Mouse (Mus musculus): ENCODE results near the gene Krtap17-1. TPM values are rescaled to one million over a fixed set of nuclear protein-coding genes. Genes with fewer than 3 reads are reported as not detected.
A peak's percentile ranks its signal among the peaks of the same experiment; 100 is the strongest.

Gene Krtap17-1
- polyA plus RNA-seq, 1 experiment from 2014 or later, result 1.7 TPM

GRCm38 (mm10) chr11:100006624-100007023 is 12.8 kb upstream of the Krtap17-1 start:
- Histone ChIP-seq H3K27ac (ENCODE audit: low read depth, low read length) (no peak overlapping the region), H3K36me3 (ENCODE audit: control insufficient read depth, insufficient read depth, low read length) (no peaks in the 10 kb centered on the region), H3K9me3 (ENCODE audit: control insufficient read depth, low read length) (0 out of 2 replicates have a peak, but pooled peaks cover 3% of the 10 kb centered on the region), H3K4me1 (ENCODE audit: control insufficient read depth, insufficient read depth, low read depth, low read length) (no peaks in the 10 kb centered on the region), H3K4me2 (ENCODE audit: low read length) (no peak overlapping the region), H3K27me3 (replicated peaks; ENCODE audit: control insufficient read depth, insufficient read depth, low read length) (no peaks in the 10 kb centered on the region), H3K4me3 (ENCODE audit: low read length) (no peak overlapping the region), H3K9ac (ENCODE audit: low read depth, low read length) (no peak overlapping the region)
- WGBS, result 54% methylated on average over 3 of the region's 3 CpGs
- no peak for ATAC-seq

- no peak for ATAC-seq
- WGBS, result 91% methylated on average over 8 of the region's 8 CpGs
- 0 out of 2 replicates have a peak, but pooled peaks cover 3% of the 10 kb centered on the region for H3K9me3 ChIP-seq (ENCODE audit: control insufficient read depth, low read length)
- no peaks in the 10 kb centered on the region for H3K27me3 ChIP-seq (replicated peaks; ENCODE audit: control insufficient read depth, insufficient read depth, low read length)
- H3K36me3 ChIP-seq (ENCODE audit: control insufficient read depth, insufficient read depth, low read length), result no peaks in the 10 kb centered on the region
- no peaks in the 10 kb centered on the region for H3K4me1 ChIP-seq (ENCODE audit: control insufficient read depth, insufficient read depth, low read depth, low read length)
- H3K4me3 ChIP-seq (ENCODE audit: low read length), result no peak overlapping the region
- no peak overlapping the region for H3K27ac ChIP-seq (ENCODE audit: low read depth, low read length)
- no peak overlapping the region for H3K4me2 ChIP-seq (ENCODE audit: low read length)
- H3K9ac ChIP-seq (ENCODE audit: low read depth, low read length), result no peak overlapping the region
Observed at GRCm38 (mm10) chr11:100005905-100006304, 12.1 kb upstream of the Krtap17-1 start.

DNA sequence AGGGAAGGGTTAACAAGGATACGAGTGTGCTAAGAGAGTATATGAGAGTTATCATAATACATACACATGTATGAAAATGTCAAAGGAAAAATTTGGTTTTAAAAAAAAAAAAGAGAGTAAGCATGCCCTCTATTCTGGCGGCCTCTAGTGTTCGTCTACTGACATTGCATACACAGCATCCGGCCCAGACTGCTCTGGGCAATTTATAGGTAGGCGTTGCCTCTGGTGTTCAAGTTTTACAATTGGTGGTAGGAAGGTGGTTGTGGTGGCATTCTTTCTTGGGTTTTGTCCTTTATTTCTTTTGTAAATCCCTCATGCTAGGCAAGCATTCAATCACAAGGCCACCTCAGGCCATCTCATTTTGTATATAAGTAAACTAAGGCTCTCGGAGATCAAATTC is 11.1 kb upstream of the Krtap17-1 start:
- Histone ChIP-seq H3K4me3 (ENCODE audit: low read length) (no peak overlapping the region), H3K9ac (ENCODE audit: low read depth, low read length) (no peak overlapping the region), H3K27me3 (replicated peaks; ENCODE audit: control insufficient read depth, insufficient read depth, low read length) (no peaks in the 10 kb centered on the region), H3K4me1 (ENCODE audit: control insufficient read depth, insufficient read depth, low read depth, low read length) (no peaks in the 10 kb centered on the region), H3K4me2 (ENCODE audit: low read length) (no peak overlapping the region), H3K9me3 (ENCODE audit: control insufficient read depth, low read length) (0 out of 2 replicates have a peak, but pooled peaks cover 3% of the 10 kb centered on the region), H3K27ac (ENCODE audit: low read depth, low read length) (no peak overlapping the region), H3K36me3 (ENCODE audit: control insufficient read depth, insufficient read depth, low read length) (no peaks in the 10 kb centered on the region)
- no peak for ATAC-seq
- WGBS, result 25% methylated on average over 6 of the region's 6 CpGs

GRCm38 (mm10) chr11:99999091-99999490 is 5.3 kb upstream of the Krtap17-1 start:
- Histone ChIP-seq H3K4me2 (ENCODE audit: low read length) (no peak overlapping the region), H3K27me3 (replicated peaks; ENCODE audit: control insufficient read depth, insufficient read depth, low read length) (no peaks in the 10 kb centered on the region), H3K4me1 (ENCODE audit: control insufficient read depth, insufficient read depth, low read depth, low read length) (no peaks in the 10 kb centered on the region), H3K9me3 (ENCODE audit: control insufficient read depth, low read length) (0 out of 2 replicates have a peak, but pooled peaks cover 3% of the 10 kb centered on the region), H3K27ac (ENCODE audit: low read depth, low read length) (no peak overlapping the region), H3K36me3 (ENCODE audit: control insufficient read depth, insufficient read depth, low read length) (no peaks in the 10 kb centered on the region), H3K9ac (ENCODE audit: low read depth, low read length) (no peak overlapping the region), H3K4me3 (ENCODE audit: low read length) (no peak overlapping the region)
- WGBS, result 95% methylated on average over 7 of the region's 7 CpGs
- no peak for ATAC-seq

- H3K4me3 ChIP-seq (ENCODE audit: low read length), result no peak overlapping the region
- no peak overlapping the region; the same call in 1 of the 2 replicates for H3K9ac ChIP-seq (ENCODE audit: low read depth, low read length)
- no peaks in the 10 kb centered on the region for H3K27me3 ChIP-seq (replicated peaks; ENCODE audit: control insufficient read depth, insufficient read depth, low read length)
- H3K4me1 ChIP-seq (ENCODE audit: control insufficient read depth, insufficient read depth, low read depth, low read length), result no peaks in the 10 kb centered on the region
- WGBS, result 66% methylated on average over 4 of the region's 4 CpGs
- H3K9me3 ChIP-seq (ENCODE audit: control insufficient read depth, low read length), result no peaks in the 10 kb centered on the region
- H3K4me2 ChIP-seq (ENCODE audit: low read length), result no peak overlapping the region; the same call in 1 of the 2 replicates
- no peak for ATAC-seq
- no peaks in the 10 kb centered on the region for H3K36me3 ChIP-seq (ENCODE audit: control insufficient read depth, insufficient read depth, low read length)
- no peak overlapping the region for H3K27ac ChIP-seq (ENCODE audit: low read depth, low read length)
Observed at GRCm38 (mm10) chr11:99994384-99994661, 529 bp upstream of the Krtap17-1 start.

DNA sequence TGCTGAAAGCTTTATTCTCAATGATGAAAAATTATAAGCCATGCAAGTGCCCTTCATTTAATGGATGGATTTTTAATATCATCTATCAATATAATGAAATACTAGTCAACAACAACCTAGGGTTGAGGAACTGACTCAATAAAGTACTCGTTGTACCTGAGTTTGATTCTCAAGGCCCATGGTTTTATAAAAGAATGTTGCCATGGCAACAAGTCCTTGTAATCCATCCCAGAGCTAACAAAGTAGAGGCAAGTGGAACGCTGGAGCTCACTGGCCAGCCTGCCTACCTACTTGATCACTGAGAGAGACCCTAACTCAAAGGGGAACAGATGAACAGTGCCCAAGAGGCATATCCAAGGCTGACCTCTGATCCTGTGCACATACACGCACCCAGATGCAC is 3.2 kb downstream of the Krtap17-1 start:
- Histone ChIP-seq H3K9me3 (ENCODE audit: control insufficient read depth, low read length) (no peaks in the 10 kb centered on the region), H3K4me3 (ENCODE audit: low read length) (no peak overlapping the region), H3K9ac (ENCODE audit: low read depth, low read length) (no peak overlapping the region), H3K27me3 (replicated peaks; ENCODE audit: control insufficient read depth, insufficient read depth, low read length) (no peaks in the 10 kb centered on the region), H3K4me2 (ENCODE audit: low read length) (no peak overlapping the region), H3K36me3 (ENCODE audit: control insufficient read depth, insufficient read depth, low read length) (no peaks in the 10 kb centered on the region), H3K4me1 (ENCODE audit: control insufficient read depth, insufficient read depth, low read depth, low read length) (peaks cover 4% of the 10 kb centered on the region; the same call in 1 of the 2 replicates), H3K27ac (ENCODE audit: low read depth, low read length) (no peak overlapping the region)
- WGBS, result 68% methylated on average over 3 of the region's 3 CpGs
- no peak for ATAC-seq

DNA sequence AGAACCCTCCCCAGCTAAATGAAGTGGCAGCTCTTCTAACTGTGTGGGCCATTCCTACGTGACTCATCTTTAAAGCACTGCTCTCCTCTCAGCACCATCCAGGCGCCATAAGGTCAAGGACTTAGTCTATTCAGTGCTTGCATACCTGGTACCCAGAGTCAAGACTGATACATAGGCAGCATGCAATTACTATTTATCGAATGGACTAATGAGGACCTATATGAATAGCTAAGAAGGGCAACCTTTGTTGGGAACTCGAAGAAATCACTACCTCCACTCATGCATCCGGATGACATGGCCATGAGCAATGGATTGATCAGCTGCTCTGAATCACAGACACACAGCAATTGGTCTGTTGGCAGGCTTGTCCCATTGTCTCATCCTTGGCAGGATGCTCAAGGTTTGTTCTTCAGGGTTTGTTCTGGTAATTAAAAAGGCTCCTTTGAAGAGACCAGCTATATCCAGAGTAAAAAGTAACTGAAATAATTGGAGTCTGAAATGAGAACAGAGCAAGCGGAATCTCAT is 3.9 kb downstream of the Krtap17-1 start:
- 85% methylated on average over 6 of the region's 6 CpGs for WGBS
- ATAC-seq, result no peak

DNA sequence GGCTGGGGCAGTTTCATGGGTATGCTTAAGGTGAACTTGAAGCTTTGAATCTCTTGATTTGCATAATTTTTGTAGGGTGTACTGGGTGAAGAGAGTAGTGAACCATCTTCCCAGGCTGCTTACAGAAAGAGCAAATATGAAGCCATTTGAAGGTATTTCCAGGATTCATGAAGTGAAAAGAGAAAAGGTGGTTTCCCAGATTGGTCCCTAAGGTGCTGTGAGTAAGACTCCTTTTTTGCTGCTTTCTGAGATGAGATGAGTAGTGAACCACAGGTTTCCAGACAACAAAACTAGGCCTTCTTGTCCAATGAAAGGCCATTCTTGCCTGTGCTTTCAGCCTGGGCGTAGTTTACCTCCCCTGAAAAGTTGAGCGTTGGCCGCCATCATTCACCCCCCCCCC is 5.3 kb downstream of the Krtap17-1 start:
- Histone ChIP-seq H3K4me2 (ENCODE audit: low read length) (no peak overlapping the region), H3K27ac (ENCODE audit: low read depth, low read length) (no peak overlapping the region), H3K4me1 (ENCODE audit: control insufficient read depth, insufficient read depth, low read depth, low read length) (peaks cover 6% of the 10 kb centered on the region; the same call in 1 of the 2 replicates), H3K36me3 (ENCODE audit: control insufficient read depth, insufficient read depth, low read length) (no peaks in the 10 kb centered on the region), H3K9me3 (ENCODE audit: control insufficient read depth, low read length) (no peaks in the 10 kb centered on the region), H3K9ac (ENCODE audit: low read depth, low read length) (no peak overlapping the region), H3K27me3 (replicated peaks; ENCODE audit: control insufficient read depth, insufficient read depth, low read length) (no peaks in the 10 kb centered on the region), H3K4me3 (ENCODE audit: low read length) (no peak overlapping the region)
- WGBS, result 95% methylated on average over 3 of the region's 3 CpGs
- ATAC-seq, result no peak

More for the DNA sequence above, 3.9 kb downstream of the Krtap17-1 start:
- no peaks in the 10 kb centered on the region for H3K9me3 ChIP-seq (ENCODE audit: control insufficient read depth, low read length)
- H3K4me3 ChIP-seq (ENCODE audit: low read length), result no peak overlapping the region
- H3K36me3 ChIP-seq (ENCODE audit: control insufficient read depth, insufficient read depth, low read length), result no peaks in the 10 kb centered on the region
- no peaks in the 10 kb centered on the region for H3K27me3 ChIP-seq (replicated peaks; ENCODE audit: control insufficient read depth, insufficient read depth, low read length)
- peaks cover 4% of the 10 kb centered on the region; the same call in 1 of the 2 replicates for H3K4me1 ChIP-seq (ENCODE audit: control insufficient read depth, insufficient read depth, low read depth, low read length)
- no peak overlapping the region for H3K4me2 ChIP-seq (ENCODE audit: low read length)
- no peak overlapping the region for H3K27ac ChIP-seq (ENCODE audit: low read depth, low read length)
- no peak overlapping the region for H3K9ac ChIP-seq (ENCODE audit: low read depth, low read length)

DNA sequence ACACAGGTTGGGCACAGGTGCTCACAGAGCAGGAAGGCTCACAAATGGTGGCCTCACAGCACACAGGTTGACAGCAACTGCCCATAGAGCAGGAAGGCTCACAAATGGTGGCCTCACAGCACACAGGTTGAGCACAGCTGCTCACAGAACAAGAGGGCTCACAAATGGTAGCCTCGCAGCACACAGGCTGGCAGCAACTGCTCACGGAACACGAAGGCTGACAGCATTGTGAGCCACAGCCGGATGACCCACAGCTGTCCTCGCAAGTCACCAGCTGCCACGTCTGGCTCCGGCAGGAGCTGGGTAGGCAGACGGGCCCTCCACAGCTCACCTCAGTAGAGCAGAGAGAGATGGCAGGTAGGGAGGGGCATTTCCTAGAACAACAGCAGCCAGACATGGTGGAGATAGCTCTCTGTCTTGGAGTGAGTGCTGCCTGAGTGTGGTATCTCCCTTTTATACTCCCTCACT is 7.6 kb downstream of the Krtap17-1 start, which contains the start of gene Krtap16-1:
Gene Krtap16-1, minus strand, starts transcription at position 418 of the 468 bp plus-strand sequence.
- H3K4me2 ChIP-seq (ENCODE audit: low read length), result 0 out of 2 replicates have a peak within 1 kb of the TSS, but pooled peaks have one; percentile 5
- 80% methylated on average over 8 of the region's 8 CpGs for WGBS
- H3K9me3 ChIP-seq (ENCODE audit: control insufficient read depth, low read length), result no peaks in the 10 kb centered on the region
- no peak for ATAC-seq
- peak within 1 kb of the TSS; percentile 13; the same call in 1 of the 2 replicates for H3K9ac ChIP-seq (ENCODE audit: low read depth, low read length)
- 0 out of 2 replicates have a peak, but pooled peaks cover 2% of the 10 kb centered on the region for H3K27me3 ChIP-seq (replicated peaks; ENCODE audit: control insufficient read depth, insufficient read depth, low read length)
- H3K4me3 ChIP-seq (ENCODE audit: low read length), result no peak within 1 kb of the TSS
- peaks cover 6% of the 10 kb centered on the region; the same call in 1 of the 2 replicates for H3K4me1 ChIP-seq (ENCODE audit: control insufficient read depth, insufficient read depth, low read depth, low read length)
- H3K27ac ChIP-seq (ENCODE audit: low read depth, low read length), result peak within 1 kb of the TSS; percentile 74
- no peaks in the 10 kb centered on the region for H3K36me3 ChIP-seq (ENCODE audit: control insufficient read depth, insufficient read depth, low read length)
